Mouse (Mus musculus): ENCODE data around the gene Lmbrd1. TPM values are rescaled to one million over a fixed set of nuclear protein-coding genes. Genes with fewer than 3 reads are reported as not detected.

The Lmbrd1 gene
- polyA plus RNA-seq, 1 experiment from 2014 or later, result 120 TPM

DNA sequence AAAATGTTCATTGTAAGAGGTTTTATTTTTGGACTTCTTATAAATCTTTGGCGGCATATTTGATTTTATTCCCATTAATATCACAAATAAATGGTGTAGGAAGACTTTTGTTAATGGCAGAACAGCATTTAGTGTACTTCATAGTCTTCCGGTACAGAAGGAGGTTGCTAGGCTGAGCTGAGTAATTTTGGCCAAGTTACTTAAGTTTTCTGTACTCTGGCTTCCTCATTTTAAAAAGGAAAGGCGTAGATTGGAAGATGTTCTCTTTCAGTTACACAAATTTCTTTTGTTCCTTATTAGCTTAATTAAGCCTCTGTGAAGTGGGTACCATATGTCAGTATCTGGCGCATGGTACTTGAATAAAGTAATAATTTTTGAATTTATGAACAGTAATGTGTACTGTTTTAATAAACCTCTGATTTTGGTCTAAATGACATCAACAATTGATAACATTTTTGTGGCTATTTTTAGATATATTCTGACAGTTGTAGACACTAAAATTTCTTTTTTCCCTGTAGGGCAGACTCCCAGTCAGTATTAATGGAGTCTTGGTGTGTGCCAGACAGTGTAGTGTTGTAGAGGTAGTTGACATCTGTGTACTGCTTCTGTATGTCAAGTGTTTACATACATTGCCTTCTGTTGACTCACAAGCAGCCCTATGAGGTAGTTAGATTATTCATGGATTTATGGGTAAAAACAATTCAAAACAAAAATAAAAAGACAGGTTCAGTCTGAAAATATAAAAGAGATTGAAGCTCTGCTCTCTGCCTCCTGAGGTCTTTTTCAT lies 8.0 kb downstream of the Lmbrd1 start:
- Histone ChIP-seq H3K4me3 (ENCODE audit: inconsistent target) (no peak overlapping the region), H3K36me3 (ENCODE audit: inconsistent target) (peaks cover 18% of the 10 kb centered on the region), H3K79me2 (ENCODE audit: inconsistent target) (peaks cover 88% of the 10 kb centered on the region), H3K27ac (no peak overlapping the region)
- 80% methylated on average over 4 of the region's 4 CpGs for WGBS (ENCODE audit: missing documents)

DNA sequence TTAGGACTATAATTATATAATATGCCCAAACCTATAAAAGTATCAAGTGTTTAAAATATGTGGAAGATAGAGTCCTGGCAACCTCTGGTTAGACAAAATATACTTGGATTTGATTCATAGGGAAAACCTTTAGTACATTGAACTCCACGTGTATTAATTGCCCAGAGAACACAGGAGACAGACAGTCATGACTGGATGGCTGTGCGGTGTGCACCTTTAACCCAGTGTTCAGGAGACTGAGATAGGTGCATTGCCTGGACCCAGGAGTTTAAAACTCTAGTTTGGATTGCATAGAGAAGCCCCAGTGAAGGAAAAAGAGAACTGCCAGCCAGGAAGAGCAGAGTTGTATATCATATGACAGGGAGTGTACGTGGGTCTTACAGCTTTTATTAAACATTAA lies 19.2 kb downstream of the Lmbrd1 start:
- 78% methylated on average over 3 of the region's 3 CpGs for WGBS (ENCODE audit: missing documents)
- H3K27ac ChIP-seq, result no peak overlapping the region

DNA sequence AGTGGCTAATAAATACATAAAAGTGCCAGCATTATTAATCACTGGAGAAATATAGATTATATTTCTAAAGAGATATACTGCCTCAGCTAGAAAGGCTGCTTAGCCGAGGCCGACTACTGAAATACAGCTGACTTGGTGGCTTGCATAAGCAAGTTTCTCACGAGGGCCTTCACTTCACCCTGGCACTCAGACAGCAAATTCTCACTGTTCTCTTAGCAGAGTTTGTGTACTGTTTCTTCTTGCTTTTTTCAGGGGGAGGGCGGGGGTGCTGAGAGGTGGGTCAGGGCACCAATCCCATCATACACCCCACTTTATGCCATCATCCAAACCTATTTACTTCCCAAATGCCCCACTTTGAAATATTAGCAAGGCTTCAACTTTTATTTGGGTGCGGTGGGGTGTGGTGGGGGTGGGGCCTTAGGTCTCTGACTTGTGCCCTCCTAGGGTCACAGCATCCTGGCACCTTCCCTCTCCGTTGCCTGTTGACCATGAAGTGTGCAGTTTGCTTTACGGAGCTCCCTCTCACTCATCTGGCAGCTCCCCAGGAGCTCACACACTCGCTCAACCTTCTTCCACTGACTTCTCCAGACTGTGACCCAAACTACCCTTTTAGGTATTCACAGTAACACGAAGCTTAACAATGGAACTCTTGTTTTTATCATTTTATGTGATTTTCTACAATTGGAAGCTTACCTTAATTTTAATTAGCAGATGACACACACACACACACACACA lies 19.9 kb downstream of the Lmbrd1 start:
- H3K27ac ChIP-seq, result no peak overlapping the region
- H3K4me3 ChIP-seq (ENCODE audit: inconsistent target), result no peak overlapping the region
- H3K36me3 ChIP-seq (ENCODE audit: inconsistent target), result peaks cover 3% of the 10 kb centered on the region
- WGBS (ENCODE audit: missing documents), result 74% methylated on average over 9 of the region's 9 CpGs
- H3K79me2 ChIP-seq (ENCODE audit: inconsistent target), result peaks cover 71% of the 10 kb centered on the region

More for the DNA sequence above, 19.2 kb downstream of the Lmbrd1 start:
- Histone ChIP-seq H3K79me2 (ENCODE audit: inconsistent target) (peaks cover 71% of the 10 kb centered on the region; the same call in 1 of the 2 replicates), H3K4me3 (ENCODE audit: inconsistent target) (no peak overlapping the region), H3K36me3 (ENCODE audit: inconsistent target) (peaks cover 9% of the 10 kb centered on the region)

DNA sequence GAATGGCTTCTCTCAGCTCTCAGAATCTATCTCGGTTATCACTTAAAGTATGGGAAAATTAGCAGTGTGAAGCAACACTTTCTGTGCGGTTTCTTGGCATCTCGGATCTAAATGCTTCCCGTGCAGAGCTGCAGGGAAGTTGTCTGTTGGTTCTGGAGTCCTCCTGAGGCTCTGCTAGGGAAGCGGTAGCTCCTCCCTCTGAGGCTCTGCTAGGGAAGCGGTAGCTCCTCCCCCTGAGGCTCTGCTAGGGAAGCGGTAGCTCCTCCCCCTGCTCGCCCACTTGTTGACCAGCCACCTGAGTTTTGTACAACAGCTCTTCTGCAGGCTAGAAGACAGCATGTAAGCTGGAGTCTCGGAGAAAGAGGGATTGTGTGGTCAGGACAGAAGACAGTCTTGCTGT lies 20.9 kb downstream of the Lmbrd1 start:
- Histone ChIP-seq H3K27ac (no peak overlapping the region), H3K4me3 (ENCODE audit: inconsistent target) (no peak overlapping the region), H3K79me2 (ENCODE audit: inconsistent target) (peaks cover 78% of the 10 kb centered on the region), H3K36me3 (ENCODE audit: inconsistent target) (no peaks in the 10 kb centered on the region; the same call in 1 of the 2 replicates)
- WGBS (ENCODE audit: missing documents), result 12% methylated on average over 9 of the region's 9 CpGs

DNA sequence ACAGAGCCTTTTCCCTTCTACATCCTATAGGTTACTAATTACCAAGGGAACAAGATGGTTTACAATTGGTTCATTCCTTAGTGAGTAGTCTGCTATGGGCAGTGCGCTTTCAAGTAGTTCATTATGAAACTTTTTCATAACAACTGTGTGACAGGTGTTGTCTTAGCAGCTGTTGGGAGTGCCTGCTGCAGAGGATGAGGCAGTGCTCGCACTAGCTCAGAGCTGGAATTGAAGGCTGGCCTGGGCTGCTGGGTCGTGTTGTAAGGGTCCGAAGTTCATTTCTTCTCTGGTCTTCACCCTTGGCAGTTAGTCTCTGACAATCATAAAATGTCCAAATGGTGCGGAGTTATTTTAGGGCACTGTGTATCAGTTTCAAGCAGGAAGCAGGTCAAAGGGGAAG lies 21.8 kb downstream of the Lmbrd1 start:
- Histone ChIP-seq H3K79me2 (ENCODE audit: inconsistent target) (peaks cover 82% of the 10 kb centered on the region), H3K27ac (no peak overlapping the region), H3K36me3 (ENCODE audit: inconsistent target) (no peaks in the 10 kb centered on the region; the same call in 1 of the 2 replicates), H3K4me3 (ENCODE audit: inconsistent target) (no peak overlapping the region)
- WGBS (ENCODE audit: missing documents), result 86% methylated on average over 5 of the region's 5 CpGs

DNA sequence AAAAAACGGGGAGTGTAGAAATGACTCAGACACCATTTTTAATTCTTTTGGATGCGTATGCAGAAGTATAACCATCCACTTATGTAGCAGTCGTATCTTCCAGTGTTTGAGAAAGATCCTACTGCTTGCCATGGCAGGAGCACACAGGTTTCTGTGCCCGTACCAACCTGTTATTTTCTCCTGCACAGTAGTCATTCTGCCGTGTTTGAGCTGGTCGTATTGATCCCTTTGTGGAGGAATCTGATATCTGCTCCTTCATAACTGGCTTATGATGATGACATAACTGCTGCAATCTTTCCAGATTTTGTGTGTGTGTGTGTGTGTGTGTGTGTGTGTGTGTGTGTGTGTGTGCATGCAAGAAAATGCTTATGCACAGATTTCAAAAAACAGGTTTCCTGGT lies 25.4 kb downstream of the Lmbrd1 start:
- 88% methylated on average over 6 of the region's 6 CpGs for WGBS (ENCODE audit: missing documents)
- H3K79me2 ChIP-seq (ENCODE audit: inconsistent target), result peaks cover 74% of the 10 kb centered on the region
- peaks cover 26% of the 10 kb centered on the region for H3K36me3 ChIP-seq (ENCODE audit: inconsistent target)
- no peak overlapping the region for H3K27ac ChIP-seq
- no peak overlapping the region for H3K4me3 ChIP-seq (ENCODE audit: inconsistent target)

DNA sequence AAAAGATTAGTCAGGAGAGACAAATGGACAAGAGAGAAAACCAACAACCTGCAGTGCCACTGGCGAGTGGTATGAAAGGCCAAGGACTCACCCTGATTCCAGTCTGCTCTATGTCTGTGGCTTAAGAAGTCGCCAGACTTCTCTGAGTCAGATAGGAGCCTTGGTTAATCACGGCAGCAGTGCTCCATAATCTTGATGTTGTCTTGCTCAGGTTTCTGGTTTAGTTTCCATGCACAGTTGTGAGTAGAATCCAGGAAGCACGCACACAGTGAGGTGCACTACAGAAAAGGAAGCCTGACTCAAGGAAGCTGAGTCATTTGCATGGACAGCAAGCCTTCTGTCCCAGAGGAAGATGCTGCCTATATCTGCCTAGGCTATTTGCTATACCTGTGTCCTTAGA lies 37.9 kb downstream of the Lmbrd1 start:
- 92% methylated on average over 4 of the region's 4 CpGs for WGBS (ENCODE audit: missing documents)
- H3K79me2 ChIP-seq (ENCODE audit: inconsistent target), result no peaks in the 10 kb centered on the region

DNA sequence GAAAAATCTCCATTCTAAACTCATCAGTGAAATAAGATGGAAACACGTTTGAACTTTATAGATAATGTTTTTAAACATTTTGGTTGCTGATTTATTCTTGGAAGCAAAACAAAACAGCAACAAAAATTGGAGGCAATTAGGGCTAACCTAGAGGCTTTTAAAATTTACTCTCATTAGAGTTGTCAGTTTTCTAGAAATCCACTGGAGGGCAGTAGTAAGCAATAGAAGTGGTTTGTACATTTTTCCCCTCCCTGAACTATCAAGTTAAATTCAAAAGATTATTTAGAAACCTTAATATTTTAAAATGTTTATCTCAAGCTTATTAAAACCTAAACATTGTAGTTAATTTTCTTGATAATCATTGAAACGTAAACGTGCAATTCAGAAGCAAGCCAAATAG lies 41.2 kb downstream of the Lmbrd1 start:
- Histone ChIP-seq H3K36me3 (ENCODE audit: inconsistent target) (peaks cover 36% of the 10 kb centered on the region), H3K27ac (no peak overlapping the region), H3K79me2 (ENCODE audit: inconsistent target) (no peaks in the 10 kb centered on the region), H3K4me3 (ENCODE audit: inconsistent target) (no peak overlapping the region)
- WGBS (ENCODE audit: missing documents), result 82% methylated on average over 3 of the region's 3 CpGs

More for the DNA sequence above, 37.9 kb downstream of the Lmbrd1 start:
- Histone ChIP-seq H3K36me3 (ENCODE audit: inconsistent target) (peaks cover 36% of the 10 kb centered on the region), H3K4me3 (ENCODE audit: inconsistent target) (no peak overlapping the region), H3K27ac (no peak overlapping the region)

DNA sequence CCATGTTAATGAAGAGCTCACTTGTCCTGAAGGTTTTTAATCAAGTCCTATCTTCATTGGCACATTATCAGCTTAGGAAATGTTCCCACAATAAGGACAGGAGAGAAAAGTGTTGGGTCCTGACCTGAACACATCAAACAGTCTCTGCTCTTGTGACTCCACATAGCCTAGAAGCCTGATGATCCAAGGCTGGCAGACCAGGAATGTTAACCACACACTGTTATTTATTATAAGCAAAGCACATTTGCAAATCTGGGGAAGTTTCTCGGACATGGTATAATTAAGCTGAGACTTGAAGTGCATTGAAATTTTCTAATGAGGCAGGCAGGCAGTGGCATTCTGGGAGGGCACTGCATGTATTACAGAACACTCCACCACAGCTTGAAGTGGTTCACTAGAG lies 41.8 kb downstream of the Lmbrd1 start:
- no peak overlapping the region for H3K4me3 ChIP-seq (ENCODE audit: inconsistent target)
- no peak overlapping the region for H3K27ac ChIP-seq
- no CpG with 5 or more reads among the region's 1 CpGs for WGBS (ENCODE audit: missing documents)
- no peaks in the 10 kb centered on the region for H3K79me2 ChIP-seq (ENCODE audit: inconsistent target)
- peaks cover 30% of the 10 kb centered on the region for H3K36me3 ChIP-seq (ENCODE audit: inconsistent target)

DNA sequence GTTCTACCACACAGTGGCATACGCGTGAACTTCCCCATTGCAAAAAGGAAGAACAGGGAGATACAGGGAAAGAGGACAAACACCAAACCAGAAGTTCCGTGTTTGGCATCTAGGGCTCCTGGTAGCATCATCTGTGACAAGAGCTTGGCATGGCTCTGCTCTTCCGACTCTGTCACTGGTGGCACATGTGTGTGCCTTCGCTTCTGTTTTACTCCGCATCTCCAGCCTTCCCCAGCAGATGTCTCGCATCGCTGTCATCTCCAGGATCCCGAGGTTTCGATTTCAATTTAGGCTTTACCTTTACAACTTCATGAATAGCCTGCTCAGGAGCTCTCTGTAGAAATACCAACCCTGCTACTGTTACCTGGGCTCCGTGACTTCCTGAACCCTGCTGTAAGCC lies 51.4 kb downstream of the Lmbrd1 start:
- Histone ChIP-seq H3K4me3 (ENCODE audit: inconsistent target) (no peak overlapping the region), H3K27ac (no peak overlapping the region), H3K79me2 (ENCODE audit: inconsistent target) (no peaks in the 10 kb centered on the region), H3K36me3 (ENCODE audit: inconsistent target) (peaks cover 58% of the 10 kb centered on the region)
- WGBS (ENCODE audit: missing documents), result 91% methylated on average over 11 of the region's 11 CpGs

DNA sequence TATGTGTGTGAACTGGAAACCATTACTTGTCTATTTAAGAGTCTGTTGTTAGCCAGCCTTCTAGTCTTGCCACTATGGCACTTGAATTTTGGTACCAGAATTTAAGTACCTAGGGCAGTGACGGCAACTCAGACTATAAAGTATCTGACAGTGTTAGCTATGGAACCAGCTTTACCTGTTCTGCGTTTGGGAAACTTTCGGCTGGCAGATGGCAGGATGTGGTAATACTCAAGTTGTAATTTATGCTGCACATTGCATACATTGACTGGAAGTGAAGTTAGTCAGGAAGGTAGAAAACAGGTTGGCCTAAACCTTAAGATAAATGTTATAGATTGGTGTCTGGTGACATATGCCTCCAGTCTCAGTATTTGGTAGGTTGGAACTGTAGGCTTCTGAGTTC lies 53.9 kb downstream of the Lmbrd1 start:
- Histone ChIP-seq H3K36me3 (ENCODE audit: inconsistent target) (peaks cover 67% of the 10 kb centered on the region), H3K79me2 (ENCODE audit: inconsistent target) (no peaks in the 10 kb centered on the region), H3K27ac (no peak overlapping the region), H3K4me3 (ENCODE audit: inconsistent target) (no peak overlapping the region)
- WGBS (ENCODE audit: missing documents), result 98% methylated on average over 3 of the region's 3 CpGs

DNA sequence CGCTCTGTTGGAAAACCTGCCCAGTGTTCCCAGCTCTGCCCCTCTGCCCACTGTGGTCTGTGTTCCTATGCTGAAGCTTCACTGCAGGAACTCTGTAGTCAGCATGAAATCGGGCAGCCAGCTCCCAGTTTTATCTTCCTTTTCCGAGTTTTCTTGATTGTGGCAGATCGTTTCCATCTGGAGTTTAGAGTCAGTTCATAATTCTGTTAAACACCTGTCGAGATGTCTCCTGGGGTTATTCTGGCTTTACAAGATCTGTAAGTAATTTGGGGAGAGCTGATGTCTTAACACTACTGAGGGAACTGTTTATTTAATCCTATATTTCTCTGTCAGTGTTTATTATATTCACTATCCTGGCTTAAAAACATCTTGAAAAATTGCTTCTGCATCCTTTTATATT lies 56.4 kb downstream of the Lmbrd1 start:
- WGBS (ENCODE audit: missing documents), result 91% methylated on average over 5 of the region's 5 CpGs
- H3K36me3 ChIP-seq (ENCODE audit: inconsistent target), result peaks cover 56% of the 10 kb centered on the region
- H3K79me2 ChIP-seq (ENCODE audit: inconsistent target), result no peaks in the 10 kb centered on the region
- no peak overlapping the region for H3K4me3 ChIP-seq (ENCODE audit: inconsistent target)
- H3K27ac ChIP-seq, result no peak overlapping the region

DNA sequence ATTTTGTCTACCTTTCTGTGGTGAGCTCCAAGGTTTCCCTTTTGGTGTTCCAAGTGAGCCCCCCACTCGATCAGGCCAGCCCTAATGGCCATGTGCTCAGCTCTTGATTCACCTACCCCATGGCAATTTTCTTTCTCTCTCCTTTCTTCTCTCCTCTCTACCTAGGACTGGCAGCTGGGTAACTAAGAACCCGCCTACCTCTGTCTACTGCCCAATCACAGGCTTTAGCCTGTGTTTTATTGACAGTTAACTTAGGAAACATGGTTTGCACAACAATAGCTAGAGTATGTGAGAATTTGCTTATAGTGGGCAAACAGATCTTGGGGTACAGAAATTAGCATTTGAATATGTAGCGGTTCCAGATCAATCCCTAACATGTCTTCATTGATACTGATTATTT lies 62.5 kb downstream of the Lmbrd1 start:
- Histone ChIP-seq H3K27ac (no peak overlapping the region), H3K4me3 (ENCODE audit: inconsistent target) (no peak overlapping the region), H3K36me3 (ENCODE audit: inconsistent target) (peaks cover 39% of the 10 kb centered on the region), H3K79me2 (ENCODE audit: inconsistent target) (no peaks in the 10 kb centered on the region)
- 95% methylated on average over 3 of the region's 3 CpGs for WGBS (ENCODE audit: missing documents)

DNA sequence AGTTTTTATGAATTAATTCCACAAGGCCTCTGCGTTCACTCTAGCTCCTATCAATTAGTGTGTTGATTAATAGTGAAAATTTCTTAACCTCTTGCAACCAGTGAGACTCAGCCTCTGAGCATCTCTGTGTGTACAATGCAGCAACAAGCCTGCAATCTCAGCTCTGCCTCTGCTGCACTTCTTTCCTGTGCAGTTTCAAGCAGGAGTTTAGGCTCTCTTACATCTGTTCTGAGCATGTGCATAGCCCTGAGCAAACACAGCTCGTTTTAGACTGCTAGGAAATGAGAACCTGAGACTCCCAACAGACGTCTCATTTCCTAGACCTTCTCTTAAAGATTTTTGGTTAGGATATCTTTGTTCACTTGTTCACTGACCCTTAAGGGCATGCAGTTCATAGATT lies 63.1 kb downstream of the Lmbrd1 start:
- no peak overlapping the region for H3K4me3 ChIP-seq (ENCODE audit: inconsistent target)
- H3K36me3 ChIP-seq (ENCODE audit: inconsistent target), result peaks cover 43% of the 10 kb centered on the region
- H3K79me2 ChIP-seq (ENCODE audit: inconsistent target), result no peaks in the 10 kb centered on the region
- H3K27ac ChIP-seq, result no peak overlapping the region
- WGBS (ENCODE audit: missing documents), result 87% methylated on average over 3 of the region's 3 CpGs

DNA sequence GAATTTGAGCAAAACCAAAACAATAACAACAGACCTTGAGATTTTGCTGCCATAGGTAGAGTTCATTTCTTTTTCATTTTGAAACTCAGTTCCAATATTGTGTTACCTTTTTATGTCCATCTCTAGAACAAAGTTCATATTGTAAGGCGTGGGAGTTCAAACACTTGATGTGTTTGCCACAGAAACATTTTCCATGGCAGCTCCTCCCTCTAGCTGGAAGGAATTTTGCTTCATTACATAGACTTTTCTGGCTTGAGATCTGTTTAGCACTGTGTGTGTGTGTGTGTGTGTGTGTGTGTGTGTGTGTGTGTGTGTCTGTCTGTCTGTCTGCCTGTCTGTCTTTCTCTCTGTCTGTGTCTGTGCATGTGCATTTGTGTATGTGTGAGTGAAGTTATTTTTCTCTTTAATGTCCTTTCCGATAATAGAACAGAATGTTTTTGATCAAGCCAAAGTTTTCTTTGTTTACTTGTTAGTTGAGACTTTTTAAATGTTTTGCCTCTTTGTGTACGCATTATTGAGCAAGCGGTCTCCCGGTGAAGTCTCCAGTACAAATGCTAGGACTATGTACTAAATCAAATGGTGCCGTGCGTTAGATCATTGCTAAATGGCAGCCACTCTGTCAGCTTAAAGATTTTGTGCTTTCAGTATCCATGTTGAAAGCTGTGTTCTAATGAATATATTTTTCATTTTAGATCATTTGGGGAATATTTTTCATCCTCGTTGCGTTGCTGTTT lies 64.9 kb downstream of the Lmbrd1 start:
- WGBS (ENCODE audit: missing documents), result 95% methylated on average over 9 of the region's 9 CpGs
- Histone ChIP-seq H3K27ac (no peak overlapping the region), H3K79me2 (ENCODE audit: inconsistent target) (no peaks in the 10 kb centered on the region), H3K4me3 (ENCODE audit: inconsistent target) (no peak overlapping the region), H3K36me3 (ENCODE audit: inconsistent target) (peaks cover 52% of the 10 kb centered on the region)

All from macrophage (primary cell).